Mouse (Mus musculus): ENCODE measurements around the gene Styk1.

Gene Styk1

DNA sequence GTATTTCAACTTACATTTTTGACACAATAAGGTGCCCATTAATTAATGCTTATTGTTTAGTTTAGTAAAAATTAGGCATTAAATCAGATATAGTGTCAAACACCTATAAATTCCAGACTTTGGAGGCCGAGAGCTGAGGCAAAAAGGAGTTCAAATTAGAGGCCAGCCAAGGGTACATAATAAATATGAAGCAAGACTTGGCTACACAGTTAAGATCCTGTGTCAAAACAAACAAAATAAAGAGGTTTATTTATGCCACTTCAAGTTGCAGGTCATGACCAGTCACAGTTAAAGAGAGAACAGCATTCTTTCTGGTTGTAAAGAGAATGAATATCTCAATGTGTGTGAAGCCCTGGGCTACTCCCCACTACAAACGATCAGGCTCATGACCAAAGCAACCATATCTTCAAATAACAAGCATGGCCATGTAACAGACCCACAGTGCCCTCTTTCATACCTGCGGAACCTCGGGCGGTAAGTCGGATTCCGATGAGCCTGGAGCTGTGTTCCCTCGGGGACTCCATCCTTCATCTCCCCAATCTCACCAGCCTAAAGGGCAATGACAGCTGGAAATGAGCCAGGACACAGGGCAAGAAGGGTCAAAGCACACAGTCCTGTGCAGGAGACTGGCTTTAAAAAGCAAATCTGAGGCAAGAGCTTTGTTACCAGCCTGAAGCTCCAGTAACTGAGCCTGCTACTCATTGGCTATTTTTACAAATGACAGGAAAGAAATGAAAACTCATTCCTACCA, 16.6 kb upstream of the Styk1 start:
- no peak for DNase-seq (ENCODE audit: low spot score)

DNA sequence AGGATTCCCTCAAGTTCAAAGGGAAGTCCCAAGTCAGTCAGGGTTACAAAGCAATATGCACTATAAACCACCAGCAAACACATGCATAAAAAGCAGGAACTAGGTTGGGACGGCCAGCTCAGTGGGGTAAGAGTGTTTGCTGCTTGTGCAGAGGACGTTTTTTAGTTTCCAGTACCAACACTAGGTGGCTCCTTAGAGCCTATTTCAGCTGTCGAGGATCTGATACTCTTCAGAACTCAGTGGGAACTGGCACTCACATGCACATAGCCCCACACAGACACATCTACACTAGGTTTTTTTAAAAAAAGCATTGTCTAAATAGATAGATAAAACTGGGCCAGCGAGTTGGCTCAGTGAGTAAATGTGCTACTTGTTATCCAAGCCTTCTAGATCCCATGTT, 13.7 kb upstream of the Styk1 start:
- DNase-seq (ENCODE audit: low spot score) = no peak

DNA sequence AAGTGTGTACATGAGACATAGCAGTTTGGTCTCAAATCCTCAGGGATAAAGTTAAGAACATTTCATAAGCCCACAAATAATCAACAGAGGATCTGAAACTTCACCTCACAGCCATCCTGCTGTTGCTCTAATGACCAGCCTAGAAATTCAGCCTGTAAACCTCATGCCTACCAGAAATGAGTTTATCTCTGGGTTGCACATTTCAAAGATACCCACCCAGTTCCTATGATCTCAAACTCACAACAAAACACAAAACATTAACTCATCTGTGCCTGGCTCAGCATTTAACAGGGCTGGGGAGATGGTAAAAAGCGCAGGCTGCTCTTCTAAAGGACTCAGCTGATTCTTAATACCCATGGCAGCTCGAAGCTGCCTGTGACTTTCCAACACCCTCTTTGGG, 11.0 kb upstream of the Styk1 start:
- DNase-seq (ENCODE audit: low spot score) = no peak

DNA sequence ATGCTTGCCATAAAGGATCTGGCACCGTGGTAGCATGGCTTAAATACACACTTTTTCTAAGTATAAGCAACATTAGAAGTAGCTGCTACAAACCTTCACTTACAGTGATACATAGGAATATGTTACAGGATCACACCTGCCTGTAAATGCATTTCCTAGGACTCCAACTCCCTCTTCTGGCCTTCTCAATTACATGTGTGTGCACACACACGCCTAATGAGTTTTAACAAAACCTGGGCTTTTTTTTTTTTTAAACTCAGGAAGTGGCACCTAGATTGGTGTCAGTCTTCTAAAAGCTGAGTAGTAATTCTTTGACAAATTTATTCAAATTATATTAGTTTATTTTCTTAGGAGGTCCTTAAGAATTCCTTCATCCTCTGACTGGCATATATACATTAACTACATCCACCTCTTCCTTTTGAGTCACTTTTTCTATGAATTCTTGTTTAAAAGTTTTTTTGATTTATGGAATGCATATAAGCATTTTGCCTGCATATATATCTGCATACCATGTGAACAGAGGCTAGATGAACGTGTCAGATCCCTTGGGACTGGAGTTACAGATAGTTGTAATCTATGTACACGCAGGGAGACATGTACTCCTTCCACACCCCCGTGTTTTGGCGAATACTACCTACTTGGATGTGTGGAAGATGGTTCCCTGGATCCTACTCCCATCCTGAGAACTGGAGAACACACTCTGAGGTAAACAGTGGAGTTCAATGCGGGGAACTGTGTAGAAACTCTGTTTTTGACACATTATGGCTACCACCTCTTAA, 9.8 kb upstream of the Styk1 start:
- DNase-seq (ENCODE audit: low spot score) = no peak

DNA sequence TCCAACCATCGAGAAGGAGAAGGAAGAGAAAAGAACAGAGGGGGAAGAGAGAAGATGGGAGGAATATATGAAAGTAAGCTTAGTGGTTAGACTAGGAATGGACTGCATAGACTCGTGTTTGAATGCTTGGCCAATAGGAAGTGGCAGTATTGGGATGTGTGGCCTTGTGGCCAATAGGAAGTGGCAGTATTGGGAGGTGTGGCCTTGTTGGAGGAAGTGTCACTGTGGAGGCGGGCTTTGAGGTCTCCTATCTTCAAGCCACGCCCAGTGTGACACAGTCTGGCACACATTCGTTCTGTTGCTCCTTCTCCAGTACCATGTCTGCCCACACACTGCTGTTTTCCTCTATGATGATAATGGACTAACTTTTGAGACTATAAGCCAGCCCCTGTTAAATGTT, 7.3 kb upstream of the Styk1 start:
- DNase-seq (ENCODE audit: low spot score) = no peak

DNA sequence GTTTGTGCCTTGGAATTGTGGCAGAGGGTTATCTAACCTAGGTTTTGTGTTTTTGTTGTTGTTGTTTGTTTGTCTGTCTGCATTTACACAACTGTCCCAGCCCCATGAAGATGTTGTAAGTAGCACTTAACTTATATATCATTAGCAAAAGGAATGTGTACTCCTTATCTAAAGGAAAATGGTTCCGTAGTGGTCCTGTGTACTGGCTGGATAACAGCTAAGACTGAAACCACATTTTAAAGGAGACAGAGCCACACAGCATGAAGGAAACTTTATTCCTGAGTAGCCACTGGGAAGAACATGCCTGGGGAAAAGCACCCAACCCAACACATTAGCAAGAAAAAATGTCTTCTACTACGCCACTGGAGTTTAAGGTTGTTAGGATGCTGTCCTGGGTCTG, 6.1 kb upstream of the Styk1 start:
- DNase-seq (ENCODE audit: low spot score) = no peak

DNA sequence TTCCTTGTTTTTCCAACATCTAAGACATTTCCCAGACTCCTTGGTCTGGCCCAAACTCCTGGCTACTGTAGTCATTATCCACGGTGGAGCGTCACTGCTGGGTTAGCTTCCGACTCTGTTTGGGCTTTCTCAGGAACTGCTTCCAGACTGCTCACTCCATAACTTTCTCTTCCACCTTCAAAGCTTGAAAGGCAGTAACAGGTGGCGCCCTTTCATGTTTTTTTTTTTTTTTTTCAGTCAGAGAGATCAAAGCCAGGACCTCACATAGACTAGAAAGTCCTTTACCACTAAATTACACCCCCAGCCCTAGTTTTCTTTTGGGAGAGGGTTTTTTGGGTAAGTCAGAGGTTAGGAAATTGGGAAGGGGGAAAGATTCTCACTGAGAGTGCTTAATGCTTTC, 1.5 kb upstream of the Styk1 start:
- DNase-seq (ENCODE audit: low spot score) = no peak

DNA sequence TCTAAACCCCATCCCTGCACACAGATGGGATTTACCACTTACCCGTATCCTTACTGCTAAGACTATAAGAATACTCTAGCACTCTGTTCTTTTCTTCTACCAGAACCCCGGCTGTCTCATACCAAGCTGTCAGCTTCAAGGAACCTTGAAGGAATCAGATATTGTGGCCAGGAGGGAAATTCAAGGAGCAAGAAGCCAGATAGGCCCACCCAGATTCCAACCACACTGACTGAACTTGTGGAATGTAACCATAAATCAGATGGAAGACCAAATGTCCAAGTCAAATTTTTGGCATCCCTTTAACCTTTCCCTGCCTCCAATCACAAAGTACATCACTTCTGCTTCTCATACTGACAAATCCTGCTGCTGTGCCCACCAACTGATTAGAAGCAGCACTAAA, 6.4 kb downstream of the Styk1 start:
- no peak for DNase-seq (ENCODE audit: low spot score)

DNA sequence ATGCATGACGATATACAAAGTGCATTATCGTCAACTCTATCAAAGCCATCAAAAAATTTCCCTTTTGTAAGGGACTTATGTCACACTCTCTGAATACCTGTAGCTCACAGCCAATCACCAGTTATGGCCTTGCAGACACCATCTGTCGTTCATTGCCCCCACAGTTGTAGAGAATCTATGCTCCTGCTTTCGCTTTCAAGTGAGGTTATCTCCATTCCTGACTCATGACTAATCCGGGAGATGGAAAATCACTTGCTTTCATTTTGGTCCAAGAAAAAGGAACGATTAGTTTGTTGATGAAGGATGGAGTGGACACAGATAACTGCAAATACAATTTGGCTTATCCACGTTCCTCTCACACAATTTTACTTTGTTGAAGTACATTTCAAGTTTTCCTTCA, 9.1 kb downstream of the Styk1 start:
- DNase-seq (ENCODE audit: low spot score) = no peak

DNA sequence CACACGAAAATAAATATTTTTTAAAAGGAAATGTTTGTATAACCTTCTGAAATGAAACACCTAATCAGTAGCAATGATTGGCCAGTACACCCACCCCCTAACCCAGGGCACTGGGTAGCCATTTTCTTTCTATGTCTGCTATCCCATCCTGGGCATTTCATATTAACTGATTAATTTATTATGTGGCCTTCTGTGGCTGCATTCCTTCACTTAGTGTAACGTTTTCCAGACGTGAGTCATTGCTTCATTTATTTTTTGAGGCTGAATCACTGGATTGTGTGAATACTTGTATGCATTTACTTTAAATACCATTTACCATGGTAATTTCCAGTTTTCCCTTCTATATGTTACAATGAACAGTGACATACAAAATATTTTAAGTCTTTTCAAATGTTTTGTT, 13.3 kb downstream of the Styk1 start:
- no peak for DNase-seq (ENCODE audit: low spot score)

DNA sequence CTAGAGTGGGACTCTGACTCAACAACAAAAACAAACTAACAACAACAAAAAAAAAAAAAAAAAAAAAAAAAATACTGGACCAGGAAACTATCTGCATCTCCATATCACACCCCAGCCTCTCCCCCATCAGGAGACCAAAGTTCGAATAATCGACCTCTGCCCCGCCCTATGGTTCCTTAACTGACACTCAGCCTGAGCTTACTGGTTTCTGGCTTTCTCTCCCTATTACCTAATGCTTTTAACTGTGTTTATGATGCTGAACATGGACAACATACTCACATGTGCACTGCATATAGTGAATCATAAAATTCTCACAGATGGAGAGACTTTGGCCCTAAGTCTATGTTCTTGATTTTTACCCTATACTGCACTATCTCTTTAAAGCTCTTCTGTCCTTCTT, 14.1 kb downstream of the Styk1 start:
- DNase-seq (ENCODE audit: low spot score) = no peak

DNA sequence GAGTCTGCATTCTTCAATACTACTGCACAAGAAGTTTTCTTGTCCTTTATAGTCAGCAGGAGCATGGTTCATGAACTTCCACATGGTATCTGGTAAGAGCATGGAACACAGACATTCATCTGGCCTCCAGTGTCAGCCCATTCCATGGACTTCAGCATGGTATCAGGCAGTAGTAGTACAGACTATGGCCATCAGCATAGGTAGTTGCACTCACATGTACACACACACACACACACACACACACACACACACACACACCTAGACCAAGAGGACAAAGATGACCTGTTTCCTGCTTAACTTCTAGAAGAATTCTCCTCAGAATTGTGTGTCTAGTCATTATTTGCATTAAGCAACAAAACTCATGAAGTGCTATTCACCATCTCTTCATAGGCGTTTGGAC, 14.6 kb downstream of the Styk1 start:
- DNase-seq (ENCODE audit: low spot score) = no peak

DNA sequence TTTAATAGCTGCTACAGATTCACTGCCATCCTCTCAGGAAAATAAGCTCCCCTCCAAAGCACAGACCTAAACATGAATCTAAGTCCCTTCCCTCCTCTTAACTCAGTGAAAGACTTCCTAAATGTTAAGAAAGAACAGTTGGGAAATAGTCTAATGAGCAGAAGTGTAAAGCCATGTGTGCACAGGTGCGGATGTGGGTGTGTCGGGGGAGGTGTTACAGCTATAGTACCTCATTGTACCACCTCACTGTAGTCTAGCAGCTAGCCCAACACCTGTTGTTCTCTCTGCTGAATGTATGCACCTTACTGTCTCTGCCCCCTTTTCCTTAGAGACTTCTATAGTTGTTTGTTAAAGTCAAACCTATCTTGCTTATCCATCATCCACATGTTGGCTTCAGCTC, 26.3 kb downstream of the Styk1 start:
- no peak for DNase-seq (ENCODE audit: low spot score)

DNA sequence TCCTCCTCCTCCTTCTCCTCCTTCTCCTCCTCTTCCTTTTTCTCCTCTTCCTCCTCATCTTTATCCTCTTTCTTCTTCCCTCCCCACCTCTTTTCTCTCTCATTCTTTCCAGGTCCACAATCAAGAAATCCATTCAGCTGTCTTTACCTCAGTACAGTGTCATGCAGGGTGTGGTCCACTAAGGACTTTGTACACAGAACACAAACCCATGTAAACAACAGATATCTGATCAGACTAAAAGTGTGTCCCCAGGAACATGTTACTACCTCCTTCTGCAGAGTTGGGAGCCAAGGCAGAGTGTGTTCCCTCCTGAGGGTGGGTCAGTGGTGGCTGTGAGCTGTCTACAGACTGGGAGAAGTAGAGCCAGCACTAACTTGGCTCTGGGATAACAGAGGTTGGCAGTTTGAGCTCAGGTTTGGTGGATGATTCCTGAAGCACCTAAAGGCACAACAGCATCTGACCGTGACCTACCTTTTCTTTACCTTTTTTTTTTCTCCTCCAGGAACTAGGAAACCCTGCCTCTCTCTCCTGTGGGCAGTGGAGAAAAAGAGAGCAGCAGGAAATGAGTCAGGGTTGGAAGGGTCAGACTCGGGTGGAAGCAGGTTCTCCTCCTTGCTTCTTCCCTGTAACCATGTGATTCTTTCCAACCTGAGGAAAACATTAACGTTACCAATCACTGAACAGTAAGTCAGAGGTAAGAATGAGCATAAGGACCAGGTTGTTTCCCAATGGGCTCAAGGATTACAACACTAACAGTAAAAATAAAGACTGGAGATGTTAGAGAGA, 31.4 kb downstream of the Styk1 start:
- DNase-seq (ENCODE audit: low spot score) = no peak

DNA sequence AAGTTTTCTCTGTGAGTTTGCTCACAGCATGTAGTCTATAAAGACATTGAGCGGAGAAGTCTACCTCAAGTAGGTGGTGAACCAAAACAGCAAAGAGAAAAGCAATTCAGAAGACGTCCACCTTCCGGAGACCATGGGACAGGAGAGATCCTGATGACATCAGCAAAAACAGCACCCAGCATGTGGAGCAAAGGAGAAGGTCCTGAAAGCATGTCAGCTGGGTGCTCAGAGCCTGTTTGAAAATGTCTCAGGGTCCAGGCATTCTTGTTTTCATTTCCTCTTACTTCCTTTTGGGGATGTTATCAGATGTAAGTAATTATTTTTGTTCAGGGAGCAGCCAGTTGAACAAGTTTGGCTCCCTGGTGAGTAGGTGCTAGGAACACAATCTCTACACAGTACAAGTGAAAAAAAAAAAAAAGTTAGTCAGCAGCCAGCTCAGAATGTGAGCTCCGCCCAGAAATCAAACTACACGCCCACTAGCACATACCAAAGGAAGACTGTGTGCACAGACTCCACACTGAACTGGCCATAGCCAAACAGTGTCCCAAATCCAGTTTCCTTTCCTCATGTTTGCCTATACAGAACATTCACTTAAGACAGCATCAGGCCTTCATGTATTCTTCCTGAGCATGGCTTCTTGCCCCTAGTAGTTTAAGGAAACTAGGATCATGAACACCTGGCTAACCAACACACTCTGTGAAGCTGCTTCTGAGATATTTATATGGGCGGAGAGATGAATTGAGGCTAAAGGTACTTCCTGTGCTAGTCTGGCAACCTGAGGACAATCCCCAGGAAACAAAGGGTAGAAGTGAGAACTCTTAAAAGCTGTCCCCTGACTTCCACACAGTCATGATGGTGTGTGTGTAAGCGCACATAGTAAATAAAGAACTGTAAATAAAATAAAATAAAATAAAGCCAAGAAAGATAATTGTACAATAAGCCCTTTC, 37.0 kb downstream of the Styk1 start:
- no peak for DNase-seq (ENCODE audit: low spot score)

DNA sequence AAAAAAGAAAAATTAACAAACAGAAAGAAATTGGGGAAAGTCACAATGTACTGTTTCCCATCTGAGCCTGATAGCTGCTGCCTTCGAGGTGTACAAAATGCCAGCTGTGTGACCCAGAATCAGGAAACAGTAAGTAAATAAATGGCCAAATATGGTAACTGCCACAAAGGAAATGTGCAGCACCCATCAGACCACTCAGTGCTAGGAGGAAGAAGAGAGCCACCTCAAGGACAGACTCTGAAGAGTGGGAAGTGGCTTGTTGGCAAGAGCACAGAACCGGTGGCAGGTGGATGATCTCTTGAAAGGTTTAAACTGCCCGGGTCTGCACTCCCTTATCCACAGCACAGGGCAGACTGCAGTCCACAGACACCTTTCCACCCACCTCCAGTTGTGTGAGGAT, 45.4 kb downstream of the Styk1 start:
- no peak for DNase-seq (ENCODE audit: low spot score)

DNA sequence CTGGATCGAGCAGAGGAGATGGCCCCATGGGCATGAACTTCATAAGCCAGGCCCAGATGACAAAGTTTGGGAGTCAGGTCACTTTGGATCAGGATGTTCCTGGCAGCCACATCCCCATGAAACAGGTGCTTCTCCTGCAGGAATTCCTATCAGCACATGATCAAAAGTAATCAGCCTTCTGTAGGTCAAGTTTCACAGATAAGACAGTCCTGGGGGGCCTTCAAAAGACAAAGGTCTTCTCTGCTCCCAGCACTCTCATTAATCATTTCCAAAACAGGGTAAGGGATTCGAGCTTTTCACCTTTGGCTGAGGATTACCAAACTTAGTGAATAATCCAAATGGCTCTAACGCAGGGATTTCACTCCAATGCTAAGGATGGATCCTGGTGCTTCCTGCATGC, 48.6 kb downstream of the Styk1 start:
- no peak for DNase-seq (ENCODE audit: low spot score)

DNA sequence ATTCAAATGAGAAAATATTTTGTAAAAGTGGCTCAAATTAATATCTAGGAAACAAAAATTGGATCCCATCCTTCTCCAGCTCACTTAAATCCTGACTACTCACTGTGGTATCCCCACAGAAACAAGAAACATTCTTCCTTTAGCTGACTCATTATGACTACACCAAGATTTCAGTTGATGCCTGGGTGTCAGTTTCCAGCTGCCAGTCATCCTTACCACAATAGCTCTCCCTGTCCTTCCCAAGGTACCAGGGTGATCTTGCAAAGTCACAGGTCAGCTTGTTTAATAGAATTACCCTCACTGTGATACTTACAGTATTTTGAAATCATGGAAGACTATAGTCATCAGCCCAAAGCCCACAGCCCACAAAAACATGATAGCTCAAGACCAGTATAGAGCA, 54.9 kb downstream of the Styk1 start:
- no peak for DNase-seq (ENCODE audit: low spot score)

DNA sequence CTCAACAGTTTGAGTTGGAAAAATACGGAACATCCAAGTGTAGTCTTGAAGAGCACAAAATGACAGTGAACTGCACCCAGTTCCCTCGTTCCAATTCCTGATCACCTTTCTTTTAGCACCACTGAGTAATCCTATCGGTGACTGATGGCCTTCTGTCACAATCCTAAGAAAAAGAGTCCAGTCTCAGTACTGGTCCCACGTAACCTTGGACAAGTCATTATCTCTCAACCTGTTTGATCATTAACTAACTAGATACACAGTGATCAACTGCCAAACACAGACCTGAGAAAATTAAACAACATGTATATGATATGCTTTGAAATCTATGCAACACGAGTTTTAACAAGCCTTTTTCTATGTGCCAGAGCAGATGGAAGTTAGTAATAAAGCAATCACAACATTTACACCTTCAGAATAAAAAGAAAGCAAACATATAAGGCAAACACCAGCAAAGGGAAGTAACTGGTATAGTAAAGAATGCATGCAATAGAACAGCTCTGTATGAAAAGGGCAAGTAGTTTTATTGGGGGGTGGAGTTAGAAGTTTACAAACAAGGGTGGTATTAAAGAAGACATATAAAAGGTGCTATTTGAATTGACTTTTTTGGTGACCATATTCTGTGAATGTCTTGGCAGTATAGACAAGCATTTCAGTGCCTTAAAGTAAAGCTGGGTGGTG, 58.8 kb downstream of the Styk1 start:
- no peak for DNase-seq (ENCODE audit: low spot score)

DNA sequence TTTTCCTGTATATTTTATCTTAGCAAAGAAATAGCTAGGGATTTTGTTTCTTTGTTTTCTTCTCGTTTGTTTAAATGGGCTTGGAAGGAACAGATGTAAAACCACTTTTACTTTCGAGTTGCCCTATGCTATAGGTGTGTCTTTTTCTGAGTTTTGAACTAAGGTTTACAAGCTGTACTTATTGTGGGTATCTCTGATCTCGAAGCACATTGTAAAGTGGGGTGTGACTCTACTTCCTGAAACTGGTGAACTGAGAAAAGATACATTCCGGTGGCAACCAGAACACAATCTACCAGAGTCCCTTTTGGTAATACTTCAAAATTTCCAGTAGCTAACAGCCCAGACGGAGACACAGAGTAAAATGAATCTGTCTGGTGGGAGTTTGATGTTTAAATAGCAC, 59.5 kb downstream of the Styk1 start:
- DNase-seq (ENCODE audit: low spot score) = no peak

All from urinary bladder, postnatal 10 days (tissue).